Mouse (Mus musculus): ENCODE results near the gene 4632433K11Rik. TPM values are rescaled to one million over a fixed set of nuclear protein-coding genes. Genes with fewer than 3 reads are reported as not detected.
"Not testable (repeated sequence)": the region's sequence is repeated elsewhere in the genome, so short reads cannot be mapped to it uniquely, and the experiment has no call there.

Gene 4632433K11Rik
- total RNA-seq, 1 experiment from 2014 or later, result 1.6 TPM

GRCm38 (mm10) chr7:5017931-5018330 lies 16.0 kb upstream of the 4632433K11Rik start:
- ATAC-seq (ENCODE audit: extremely low read depth, insufficient number of reproducible peaks, low FRiP score, poor library complexity, severe bottlenecking), result no peak

- not testable (repeated sequence) for ATAC-seq (ENCODE audit: extremely low read depth, insufficient number of reproducible peaks, low FRiP score, poor library complexity, severe bottlenecking)
Measured at GRCm38 (mm10) chr7:5019576-5019975, 14.3 kb upstream of the 4632433K11Rik start.

DNA sequence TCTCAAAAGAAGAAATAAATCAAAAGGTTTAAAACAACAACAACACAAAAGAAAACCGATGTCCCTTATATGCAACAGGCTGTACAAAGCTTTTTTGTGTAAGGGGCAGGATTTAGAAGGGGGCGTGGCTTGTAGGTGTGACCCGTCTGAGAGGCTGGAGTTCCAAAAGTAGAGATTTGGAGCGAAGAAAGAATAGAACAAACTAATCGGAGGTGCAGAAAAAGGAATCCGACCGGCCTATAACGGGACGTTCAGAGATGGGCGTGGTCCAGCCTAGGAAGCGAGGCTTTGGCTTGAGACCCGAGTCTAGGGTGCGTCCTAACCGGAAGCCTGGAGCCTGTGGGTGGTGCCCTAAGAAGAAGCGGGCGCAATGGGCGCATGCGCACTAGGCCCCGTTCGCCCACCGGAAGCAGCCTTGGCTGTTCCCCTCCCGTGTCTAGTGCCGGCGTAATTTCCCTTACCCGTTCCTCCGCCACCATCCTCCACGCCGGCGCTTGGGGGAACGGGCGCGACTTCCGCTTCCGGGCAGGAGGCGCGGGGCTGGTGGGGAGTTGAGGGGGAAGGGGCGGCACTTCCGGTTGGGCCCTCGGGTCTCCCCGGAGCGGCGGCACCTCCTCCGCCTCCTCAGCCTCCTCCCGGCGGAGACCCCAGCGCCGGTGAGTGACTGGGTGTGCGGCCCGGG lies 13.8 kb upstream of the 4632433K11Rik start, which contains the start of the genes Zfp865 and Ccdc106:
Zfp865 (plus strand) TSS at position 377 of the 682 bp plus-strand sequence.
Ccdc106 (plus strand) TSS at position 554 of the 682 bp plus-strand sequence.
- ATAC-seq (ENCODE audit: extremely low read depth, insufficient number of reproducible peaks, low FRiP score, poor library complexity, severe bottlenecking), result peak; percentile 87

DNA sequence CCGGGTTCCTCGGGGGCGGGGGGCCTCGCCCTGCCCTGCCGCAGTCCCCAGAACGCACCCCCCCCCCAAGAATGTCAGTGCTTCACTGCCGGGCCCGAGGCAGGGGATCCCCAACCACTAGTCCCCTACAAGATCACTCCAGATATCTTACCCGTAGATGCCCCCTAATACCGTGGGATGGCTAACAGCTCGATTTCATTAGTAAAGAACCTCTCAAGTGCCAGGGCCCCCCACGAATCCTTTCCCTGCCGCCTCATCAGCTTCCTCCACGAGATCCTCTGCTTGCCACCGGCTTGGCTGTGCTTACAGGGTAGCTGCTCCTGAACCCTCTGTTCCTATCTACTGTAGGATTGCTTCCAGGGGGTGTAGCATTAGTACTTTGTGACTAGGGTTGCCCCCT lies 13.2 kb upstream of the 4632433K11Rik start:
- no peak for ATAC-seq (ENCODE audit: extremely low read depth, insufficient number of reproducible peaks, low FRiP score, poor library complexity, severe bottlenecking)

DNA sequence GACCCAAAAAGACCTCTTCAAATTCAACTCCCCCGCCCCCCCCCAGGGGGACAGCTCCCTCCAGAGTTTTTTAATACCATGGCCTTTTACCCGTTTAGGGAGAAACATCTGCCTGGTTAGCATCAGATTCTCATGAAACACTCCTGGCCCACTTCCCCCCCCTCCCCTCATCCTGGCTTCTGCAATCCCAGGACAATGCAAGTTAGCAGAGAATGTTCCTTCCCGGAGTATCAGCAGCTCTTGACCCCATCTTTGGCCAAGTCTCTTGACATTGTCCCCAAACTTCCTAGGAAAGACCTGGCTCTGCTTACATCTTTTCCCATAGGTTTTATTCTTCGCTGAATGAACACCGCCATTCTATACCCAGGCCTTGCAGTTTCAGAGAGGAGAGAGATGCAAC lies 12.7 kb upstream of the 4632433K11Rik start:
- ATAC-seq (ENCODE audit: extremely low read depth, insufficient number of reproducible peaks, low FRiP score, poor library complexity, severe bottlenecking), result no peak

GRCm38 (mm10) chr7:5029543-5029942 lies 4.4 kb upstream of the 4632433K11Rik start:
- ATAC-seq (ENCODE audit: extremely low read depth, insufficient number of reproducible peaks, low FRiP score, poor library complexity, severe bottlenecking), result no peak

GRCm38 (mm10) chr7:5029946-5030345 lies 4.0 kb upstream of the 4632433K11Rik start:
- ATAC-seq (ENCODE audit: extremely low read depth, insufficient number of reproducible peaks, low FRiP score, poor library complexity, severe bottlenecking), result no peak

- ATAC-seq (ENCODE audit: extremely low read depth, insufficient number of reproducible peaks, low FRiP score, poor library complexity, severe bottlenecking), result no peak
Measured at GRCm38 (mm10) chr7:5030554-5031275, 3.2 kb upstream of the 4632433K11Rik start.

DNA sequence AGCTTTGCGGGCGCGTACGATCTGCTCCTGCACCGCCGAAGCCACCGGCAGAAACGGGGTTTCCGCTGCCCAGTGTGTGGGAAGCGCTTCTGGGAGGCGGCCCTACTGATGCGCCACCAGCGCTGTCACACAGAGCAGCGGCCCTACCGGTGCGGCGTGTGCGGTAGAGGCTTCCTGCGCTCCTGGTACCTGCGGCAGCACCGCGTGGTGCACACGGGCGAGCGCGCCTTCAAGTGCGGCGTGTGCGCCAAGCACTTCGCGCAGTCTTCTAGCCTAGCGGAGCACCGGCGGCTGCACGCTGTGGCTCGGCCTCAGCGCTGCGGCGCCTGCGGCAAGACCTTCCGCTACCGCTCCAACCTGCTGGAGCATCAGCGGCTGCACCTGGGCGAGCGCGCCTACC lies 2.4 kb upstream of the 4632433K11Rik start:
- no peak for ATAC-seq (ENCODE audit: extremely low read depth, insufficient number of reproducible peaks, low FRiP score, poor library complexity, severe bottlenecking)

- ATAC-seq (ENCODE audit: extremely low read depth, insufficient number of reproducible peaks, low FRiP score, poor library complexity, severe bottlenecking), result no peak
Measured at GRCm38 (mm10) chr7:5035628-5036027, 1.7 kb downstream of the 4632433K11Rik start.

GRCm38 (mm10) chr7:5036136-5036535 lies 2.2 kb downstream of the 4632433K11Rik start:
- ATAC-seq (ENCODE audit: extremely low read depth, insufficient number of reproducible peaks, low FRiP score, poor library complexity, severe bottlenecking), result no peak

- ATAC-seq (ENCODE audit: extremely low read depth, insufficient number of reproducible peaks, low FRiP score, poor library complexity, severe bottlenecking), result no peak
Measured at GRCm38 (mm10) chr7:5037026-5037425, 3.1 kb downstream of the 4632433K11Rik start.

- no peak for ATAC-seq (ENCODE audit: extremely low read depth, insufficient number of reproducible peaks, low FRiP score, poor library complexity, severe bottlenecking)
Measured at GRCm38 (mm10) chr7:5037467-5037866, 3.5 kb downstream of the 4632433K11Rik start.

GRCm38 (mm10) chr7:5038109-5038732 lies 4.3 kb downstream of the 4632433K11Rik start, which contains the start of gene Zfp784:
Gene Zfp784 (minus strand): TSS chr7:5038446.
- ATAC-seq (ENCODE audit: extremely low read depth, insufficient number of reproducible peaks, low FRiP score, poor library complexity, severe bottlenecking), result peak; percentile 82

- no peak for ATAC-seq (ENCODE audit: extremely low read depth, insufficient number of reproducible peaks, low FRiP score, poor library complexity, severe bottlenecking)
Measured at GRCm38 (mm10) chr7:5038940-5039339, 5.0 kb downstream of the 4632433K11Rik start.

DNA sequence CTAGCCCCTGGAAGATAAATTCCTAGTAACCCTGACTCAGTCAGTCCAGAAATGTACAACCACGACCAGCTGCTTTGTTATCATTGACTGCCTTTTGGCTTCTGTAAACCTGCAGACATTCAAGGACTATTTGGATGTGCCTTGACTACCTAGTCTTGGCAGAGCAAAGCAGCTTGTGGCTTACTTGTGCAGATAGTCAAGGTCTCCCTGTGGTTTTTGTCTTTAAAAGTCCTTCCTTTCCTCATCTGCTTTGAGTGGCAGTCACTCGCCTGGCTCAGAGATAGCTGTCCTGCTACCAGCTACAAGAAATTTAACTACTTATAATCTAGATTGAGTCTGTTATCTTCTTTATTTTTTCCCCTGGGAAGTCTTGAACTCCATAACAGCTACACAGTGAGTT lies 11.1 kb downstream of the 4632433K11Rik start:
- no peak for ATAC-seq (ENCODE audit: extremely low read depth, insufficient number of reproducible peaks, low FRiP score, poor library complexity, severe bottlenecking)

GRCm38 (mm10) chr7:5046112-5046511 lies 12.2 kb downstream of the 4632433K11Rik start:
- ATAC-seq (ENCODE audit: extremely low read depth, insufficient number of reproducible peaks, low FRiP score, poor library complexity, severe bottlenecking), result peak; percentile 31; the same call in 1 of the 2 replicates

GRCm38 (mm10) chr7:5047313-5047712 lies 13.4 kb downstream of the 4632433K11Rik start:
- ATAC-seq (ENCODE audit: extremely low read depth, insufficient number of reproducible peaks, low FRiP score, poor library complexity, severe bottlenecking), result peak; percentile 55

Data from neutrophil, adult 5-6 weeks (primary cell).